Mouse (Mus musculus) T-helper 1 cell (primary cell): ENCODE results near the gene Inpp5f.

Source experiments
- in situ Hi-C: fragments of 300-600 bp; cut with MboI, MseI; formaldehyde crosslinking; loops from one replicate; pipeline ENCODE4 v1.15.1; 2025; ENCODE audit warnings: high pct_unique_total_duplicates

Gene Inpp5f

DNA sequence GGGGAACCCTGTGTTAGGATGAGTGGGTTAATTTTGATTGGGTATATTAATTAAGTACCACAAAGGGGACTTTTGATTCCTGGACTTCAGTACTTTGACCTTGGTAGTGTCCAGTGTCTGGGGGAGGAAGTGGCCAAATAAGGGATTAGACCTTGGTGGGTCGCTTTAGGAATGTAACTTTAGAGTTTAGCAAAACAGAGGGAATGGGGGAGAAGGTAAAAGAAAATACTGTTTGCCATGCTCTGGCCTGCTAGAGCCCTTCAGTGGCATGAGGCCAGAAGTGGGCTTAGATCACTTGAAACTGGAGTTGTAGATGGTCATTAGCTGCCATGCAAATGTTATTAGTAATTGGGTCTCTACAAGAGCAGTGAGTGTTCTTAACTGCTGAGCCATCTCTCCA lies 45.8 kb downstream of the Inpp5f start:
- in situ Hi-C loops, result no loop called here

DNA sequence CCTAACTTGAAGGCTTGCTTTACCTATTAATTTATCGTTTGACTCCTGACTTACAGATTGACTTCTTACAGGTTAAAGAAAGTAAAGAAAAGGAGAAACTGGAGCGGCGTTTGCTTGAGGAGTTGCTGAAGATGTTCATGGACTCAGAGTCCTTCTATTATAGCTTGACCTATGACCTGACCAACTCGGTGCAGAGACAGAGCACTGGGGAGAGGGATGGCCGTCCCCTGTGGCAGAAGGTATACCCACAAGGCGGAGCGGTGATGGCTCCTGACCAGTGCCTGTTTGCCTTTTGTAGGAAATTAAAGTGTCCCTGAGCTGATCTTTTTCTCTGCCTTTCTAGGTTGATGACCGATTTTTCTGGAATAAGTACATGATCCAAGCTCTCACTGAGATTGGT lies 52.8 kb downstream of the Inpp5f start:
- in situ Hi-C loops, result no loop called here

DNA sequence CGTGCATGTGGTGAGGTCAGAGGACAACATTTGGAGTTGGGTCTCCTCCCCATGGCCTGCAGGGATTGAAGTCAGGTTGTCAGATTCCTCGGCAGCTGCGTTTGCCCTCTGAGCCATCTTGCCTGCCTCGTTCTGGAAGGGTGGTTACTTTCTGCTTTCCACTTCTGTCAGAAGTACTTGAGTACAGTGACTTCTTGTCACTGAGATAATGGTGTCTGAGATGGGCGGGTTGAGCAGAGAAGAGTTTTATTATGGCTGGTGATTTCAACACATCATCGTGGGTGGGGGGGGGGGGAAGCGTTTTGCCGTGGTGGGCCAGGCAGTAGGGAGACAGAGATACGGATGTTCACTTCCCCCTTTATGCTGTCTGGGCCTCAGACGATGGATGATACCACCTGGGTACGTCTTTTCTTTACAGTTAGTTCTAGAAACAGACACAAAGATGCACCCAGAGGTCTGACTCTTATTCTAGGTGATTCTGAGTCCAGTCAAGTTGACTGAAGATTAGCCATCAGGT lies 53.8 kb downstream of the Inpp5f start:
- in situ Hi-C loops, result no loop called here

DNA sequence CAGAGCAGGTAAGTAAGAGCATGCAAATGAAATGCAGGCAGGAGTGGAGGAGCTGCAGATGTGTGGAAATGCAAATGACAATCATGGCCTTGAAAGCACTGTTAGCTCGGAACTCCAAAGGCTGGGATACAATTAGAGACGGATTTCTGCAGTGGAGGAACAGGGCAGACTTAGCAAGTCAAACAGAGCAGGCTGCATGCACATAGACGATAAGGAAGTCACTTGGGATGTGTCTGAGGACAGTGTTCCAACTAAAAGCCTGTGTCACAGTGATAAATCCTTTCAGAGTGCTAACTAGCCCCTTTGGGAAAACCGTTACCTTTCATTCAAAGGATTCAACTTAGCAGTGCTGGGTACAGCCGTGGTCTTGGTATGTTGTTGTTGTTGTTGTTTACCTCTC lies 56.7 kb downstream of the Inpp5f start:
- in situ Hi-C loops, result no loop called here

DNA sequence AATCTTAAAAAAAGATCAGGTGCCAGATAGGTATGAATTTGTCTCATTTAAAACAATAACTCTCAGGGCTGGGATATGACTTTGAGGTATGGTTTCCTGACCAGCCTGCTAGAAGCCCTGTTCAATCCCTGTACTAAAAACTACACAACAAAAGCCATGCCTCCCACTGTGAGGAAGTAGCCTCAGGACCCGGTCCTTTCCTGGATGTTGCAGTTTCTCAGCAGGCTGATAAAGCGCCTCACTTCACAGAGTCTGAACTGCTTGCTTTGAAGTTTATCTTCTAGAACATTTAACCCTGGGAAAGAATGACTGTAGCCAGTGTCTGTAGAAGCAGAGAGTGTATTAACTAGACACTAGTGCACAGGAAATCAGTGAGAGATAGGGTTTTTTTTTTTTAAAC lies 57.7 kb downstream of the Inpp5f start:
- in situ Hi-C loops, result no loop called here

DNA sequence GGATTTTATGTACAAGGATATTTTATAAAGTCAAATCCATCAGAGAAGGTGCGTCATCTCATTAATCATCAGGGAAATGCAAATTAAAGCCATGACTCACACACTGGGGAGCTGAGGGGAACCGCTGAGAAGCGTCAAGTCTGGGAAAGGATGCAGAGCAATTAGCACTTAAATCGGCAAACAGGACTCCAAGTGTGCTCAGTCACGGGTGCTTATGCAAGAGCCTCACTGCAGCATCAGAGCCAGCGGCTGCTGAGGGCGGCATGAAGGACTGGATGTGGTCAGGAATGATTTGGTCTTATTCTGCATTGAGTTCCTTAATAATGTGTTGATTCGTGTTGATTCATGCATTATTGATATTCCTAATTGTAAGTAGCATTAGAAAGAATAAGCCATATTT lies 60.8 kb downstream of the Inpp5f start:
- in situ Hi-C loops, result no loop called here

DNA sequence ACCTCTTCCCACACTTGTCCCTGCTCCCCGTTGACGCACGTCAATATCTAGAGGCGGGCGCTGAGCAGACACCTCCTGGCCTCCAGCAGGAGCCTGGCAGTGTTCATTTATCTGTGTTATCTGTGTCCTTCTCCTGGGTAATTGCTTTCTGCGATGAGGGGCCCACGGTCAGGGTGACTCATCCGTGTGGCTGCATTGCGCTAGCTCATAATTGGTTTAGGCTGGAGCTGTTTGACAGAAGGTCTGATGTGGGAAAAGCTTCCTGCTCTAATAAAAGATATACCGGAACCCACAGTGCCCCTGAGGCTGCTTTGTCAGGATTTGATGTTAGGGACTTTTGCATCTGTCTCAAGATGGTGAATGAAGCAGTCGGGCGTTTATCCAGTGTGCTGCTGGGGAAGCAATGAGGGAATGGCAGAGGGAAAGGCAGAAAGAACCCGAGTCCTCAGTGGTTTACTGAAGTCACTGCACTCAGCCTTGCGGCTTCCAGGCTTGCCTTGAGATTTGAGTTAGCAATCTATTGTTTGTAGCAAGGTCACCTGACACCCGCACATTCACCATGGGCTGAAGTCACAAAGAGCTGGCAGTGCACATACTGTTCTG lies 61.4 kb downstream of the Inpp5f start:
- in situ Hi-C loops, result no loop called here

DNA sequence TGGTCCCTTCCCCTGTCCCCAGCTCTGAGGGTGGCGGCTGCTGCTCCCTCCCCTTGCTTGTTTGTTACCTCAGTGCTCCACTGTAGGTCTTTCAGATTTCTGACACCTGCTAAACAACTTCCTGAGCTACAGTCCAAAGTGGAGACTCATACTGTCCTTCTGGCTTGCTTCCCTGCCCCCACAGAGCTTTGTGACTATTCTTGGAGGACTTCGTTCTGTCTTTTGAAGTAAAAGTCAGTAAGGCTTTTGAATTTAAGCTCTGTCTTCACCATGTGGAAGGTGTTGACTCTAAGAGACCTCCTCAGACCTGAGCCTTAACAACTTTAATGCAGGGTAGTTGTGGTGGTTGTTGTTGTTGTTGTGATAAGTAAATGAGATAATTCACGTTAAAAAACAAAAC lies 67.4 kb downstream of the Inpp5f start:
- in situ Hi-C loops, result loop anchor here (25.0 kb wide), 1 partner anchor 216 kb away; the partner anchor contains the start of gene Tial1

DNA sequence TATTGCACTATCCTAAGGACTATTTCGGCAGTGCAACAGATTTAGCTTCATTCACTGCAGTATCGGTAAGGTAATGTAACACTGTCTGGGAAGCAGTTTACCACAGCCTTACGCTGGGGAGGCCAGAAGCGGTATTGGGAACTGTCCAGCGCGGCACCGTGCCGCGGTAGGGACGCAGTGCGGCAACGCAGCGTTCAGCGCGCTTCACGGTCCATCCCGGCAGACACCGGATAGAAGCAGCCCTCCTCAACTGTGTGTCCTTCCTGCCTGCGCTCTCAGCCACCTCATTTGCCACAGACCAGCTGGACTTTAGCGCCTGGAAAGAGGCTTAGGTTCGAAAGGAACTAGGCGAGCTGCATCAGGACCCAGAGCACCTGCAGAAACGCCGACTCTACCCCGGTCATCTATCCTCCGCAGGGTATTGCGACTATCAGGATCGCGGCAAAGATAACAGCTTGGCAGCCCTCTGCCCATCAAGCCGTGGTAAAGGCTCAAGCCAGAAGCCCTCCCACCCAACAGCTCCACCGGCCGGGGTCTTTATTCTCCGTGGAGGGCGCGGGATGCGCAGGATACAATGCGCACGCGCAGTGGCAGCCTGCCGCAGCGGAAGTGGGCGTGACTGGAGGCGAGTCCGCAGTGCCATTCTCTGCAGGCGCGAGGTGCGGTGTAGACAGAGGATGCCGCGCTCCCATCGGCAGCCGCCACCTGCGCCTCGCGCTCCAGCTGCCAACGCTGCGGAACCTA lies 76.9 kb downstream of the Inpp5f start:
- in situ Hi-C loops, result loop anchor here (5.0 to 25.0 kb wide), 2 partner anchors 226 to 306 kb away; partner anchors contain the start of gene Tial1

DNA sequence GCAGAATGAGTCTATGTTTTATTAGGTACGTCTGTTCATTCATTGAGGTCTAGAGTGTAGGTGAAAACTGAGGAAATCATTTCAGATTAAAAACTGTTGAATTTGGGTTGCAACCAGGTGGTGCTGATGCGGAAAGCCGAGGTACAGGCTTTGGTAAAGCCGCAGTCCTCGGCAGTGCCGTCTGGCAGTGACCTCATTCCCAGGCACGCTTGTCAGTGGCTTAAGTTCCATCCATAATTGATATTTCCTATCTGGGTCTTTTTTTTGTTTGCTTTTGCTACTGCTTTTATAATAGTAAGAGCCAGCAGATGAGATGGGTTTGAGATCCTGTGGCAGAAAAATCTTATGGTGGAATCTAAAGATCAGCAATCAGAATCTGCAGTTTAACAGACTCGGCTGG lies 78.2 kb downstream of the Inpp5f start:
- in situ Hi-C loops, result loop anchor here (5.0 to 25.0 kb wide), 2 partner anchors 227 to 307 kb away; partner anchors contain the start of gene Tial1

DNA sequence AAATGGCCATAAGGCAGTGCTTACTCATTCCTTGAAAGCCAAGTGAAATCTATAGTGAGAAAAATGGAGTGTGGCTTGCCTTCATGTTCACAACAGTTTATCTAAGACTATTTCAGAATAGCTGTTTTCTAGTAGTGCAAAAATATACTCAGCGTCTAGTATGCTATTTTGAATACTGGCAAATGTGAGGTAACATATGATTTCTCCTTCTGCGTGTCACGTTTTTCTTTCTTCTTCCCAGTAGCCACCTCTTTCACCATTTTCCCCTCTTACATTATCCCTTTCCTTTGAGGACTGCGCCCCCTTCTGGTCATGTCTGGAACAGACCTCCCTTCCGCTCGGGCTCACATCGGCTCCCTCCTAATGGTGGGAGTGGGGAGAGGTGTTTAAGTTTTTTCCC lies 78.9 kb downstream of the Inpp5f start:
- in situ Hi-C loops, result loop anchor here (25.0 kb wide), 1 partner anchor 228 kb away; the partner anchor contains the start of gene Tial1

DNA sequence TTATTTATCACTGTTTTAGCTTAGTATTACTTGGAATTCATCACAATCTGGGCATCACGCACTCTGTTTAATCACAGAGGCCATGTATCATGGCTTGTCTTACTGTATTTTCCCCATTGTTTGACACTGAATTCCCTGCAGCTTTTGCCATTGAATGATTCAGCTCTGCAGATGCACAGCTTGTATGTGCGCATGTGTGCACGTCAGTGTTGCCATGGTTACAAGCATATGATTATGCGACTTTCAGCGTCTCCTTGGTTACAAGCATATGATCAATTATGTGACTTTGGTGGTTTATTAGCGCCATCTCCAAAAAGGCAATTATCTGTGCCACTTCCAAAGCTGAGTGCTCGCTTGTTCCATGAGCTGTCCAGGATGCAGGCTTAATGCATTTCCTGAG lies 79.7 kb downstream of the Inpp5f start:
- in situ Hi-C loops, result loop anchor here (25.0 kb wide), 1 partner anchor 228 kb away; the partner anchor contains the start of gene Tial1

DNA sequence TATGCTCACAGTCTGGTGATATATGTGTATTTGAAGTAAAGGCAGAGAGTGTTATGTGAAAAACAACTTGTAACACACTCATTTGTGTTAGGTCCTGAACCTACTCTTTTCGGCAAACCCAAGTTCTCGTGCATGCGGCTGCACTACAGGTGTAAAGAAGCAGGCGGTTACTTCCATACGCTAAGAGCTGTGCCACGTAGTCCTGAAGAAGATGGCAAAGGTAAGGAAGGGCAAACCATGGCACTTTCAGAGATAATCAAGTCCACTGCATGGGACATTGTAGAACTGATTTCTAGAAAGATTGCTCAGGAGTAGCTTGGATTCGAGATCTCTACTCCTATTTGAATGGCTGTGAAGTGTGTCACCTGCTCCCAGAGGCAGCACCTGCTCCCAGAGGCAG lies 81.0 kb downstream of the Inpp5f start:
- in situ Hi-C loops, result loop anchor here (25.0 kb wide), 1 partner anchor 230 kb away; the partner anchor contains the start of gene Tial1

DNA sequence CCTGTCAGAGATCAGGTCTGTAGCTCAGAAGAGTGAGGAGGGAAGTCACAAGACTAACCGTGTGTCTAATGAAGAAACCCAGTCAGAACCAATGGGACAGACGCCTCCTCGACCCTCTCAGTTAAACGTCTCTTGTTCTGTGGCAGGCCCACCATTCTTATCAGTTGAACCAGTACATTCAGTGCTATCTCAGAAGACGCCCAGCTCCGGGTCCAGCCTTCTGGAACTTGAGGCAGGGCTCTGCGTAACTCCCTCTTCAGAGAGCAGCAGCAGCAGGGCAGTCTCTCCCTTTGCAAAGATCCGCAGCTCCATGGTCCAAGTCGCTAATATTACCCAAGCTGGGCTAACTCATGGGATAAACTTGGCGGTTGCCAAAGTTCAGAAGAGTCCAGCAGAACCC lies 83.7 kb downstream of the Inpp5f start:
- in situ Hi-C loops, result loop anchor here (25.0 kb wide), 1 partner anchor 233 kb away; the partner anchor contains the start of gene Tial1

DNA sequence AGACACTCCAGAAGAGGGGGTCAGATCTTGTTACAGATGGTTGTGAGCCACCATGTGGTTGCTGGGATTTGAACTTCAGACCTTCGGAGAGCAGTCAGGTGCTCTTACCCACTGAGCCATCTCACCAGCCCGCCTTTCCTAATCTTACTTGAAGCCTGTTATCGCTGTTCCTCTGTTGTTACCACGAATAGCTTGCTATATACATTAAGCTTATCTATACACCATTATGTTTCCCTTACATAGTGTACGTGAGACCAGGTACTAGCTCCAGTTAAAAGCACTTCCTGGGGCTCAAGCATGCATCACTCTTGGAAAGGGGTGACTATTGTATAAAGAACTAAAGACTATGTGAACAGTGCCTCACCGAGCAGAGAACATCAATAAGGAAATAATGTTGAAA lies 88.8 kb downstream of the Inpp5f start:
- in situ Hi-C loops, result loop anchor here (10.0 to 25.0 kb wide), 2 partner anchors 238 to 335 kb away; partner anchors contain the start of gene Tial1

DNA sequence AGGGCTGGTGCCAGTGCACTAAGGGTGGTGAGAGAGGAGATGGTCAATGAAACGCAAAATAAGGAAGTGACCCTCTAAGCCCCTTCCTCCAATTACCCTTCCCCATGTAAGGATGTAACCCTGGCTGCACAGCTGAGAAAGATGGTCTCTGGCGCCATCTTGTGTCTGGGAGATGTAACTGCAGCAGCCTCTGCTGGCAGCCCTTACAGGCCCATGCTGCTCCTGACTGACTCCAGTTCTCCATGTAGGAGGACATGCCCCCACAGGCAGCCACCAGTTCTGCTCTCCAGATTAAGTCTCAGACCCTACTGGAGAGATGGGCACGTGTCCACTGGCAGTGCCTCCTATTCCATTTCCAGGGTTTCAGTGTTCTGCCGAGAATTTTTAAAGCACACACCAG lies 94.6 kb downstream of the Inpp5f start:
- in situ Hi-C loops, result loop anchor here (10.0 kb wide), 1 partner anchor 341 kb away; no protein-coding TSS in a partner anchor

DNA sequence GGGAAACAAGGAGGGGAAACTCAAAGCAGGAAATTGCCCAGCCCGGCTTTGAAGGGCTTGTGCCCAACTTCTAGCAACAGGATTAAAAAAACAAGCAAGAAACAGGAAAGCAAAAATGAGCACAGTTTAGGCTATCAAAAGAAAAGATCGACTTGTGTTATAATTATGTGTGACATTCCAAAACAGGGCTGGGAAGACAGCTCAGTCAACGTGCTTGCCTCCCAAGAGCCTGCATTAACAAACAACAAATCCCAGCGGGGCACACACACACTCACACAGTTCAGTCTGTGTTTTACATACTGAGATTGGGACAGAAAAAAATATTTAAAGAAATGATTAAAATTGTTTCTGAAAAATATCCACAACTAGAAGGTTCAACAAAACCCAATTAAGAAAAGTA lies 106.9 kb downstream of the Inpp5f start:
- in situ Hi-C loops, result no loop called here

DNA sequence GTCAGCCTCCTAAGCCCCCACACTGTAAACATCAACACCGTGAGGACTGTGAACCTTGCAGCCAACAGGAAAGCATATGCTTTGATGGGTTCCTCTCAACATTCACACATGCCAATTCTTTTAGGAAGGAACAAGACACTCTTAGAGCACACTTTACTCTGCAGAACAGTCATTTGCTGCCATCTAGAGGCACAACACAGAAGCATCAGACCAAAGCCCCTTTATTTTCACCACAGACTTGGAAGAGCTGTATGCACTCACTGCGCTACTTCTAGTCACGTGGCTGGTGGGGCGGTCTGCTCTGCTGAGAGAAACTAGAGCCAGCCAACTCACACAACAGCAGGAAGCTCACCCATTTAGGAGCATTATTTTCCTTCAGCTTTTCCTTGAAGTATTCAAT lies 113.6 kb downstream of the Inpp5f start:
- in situ Hi-C loops, result no loop called here

DNA sequence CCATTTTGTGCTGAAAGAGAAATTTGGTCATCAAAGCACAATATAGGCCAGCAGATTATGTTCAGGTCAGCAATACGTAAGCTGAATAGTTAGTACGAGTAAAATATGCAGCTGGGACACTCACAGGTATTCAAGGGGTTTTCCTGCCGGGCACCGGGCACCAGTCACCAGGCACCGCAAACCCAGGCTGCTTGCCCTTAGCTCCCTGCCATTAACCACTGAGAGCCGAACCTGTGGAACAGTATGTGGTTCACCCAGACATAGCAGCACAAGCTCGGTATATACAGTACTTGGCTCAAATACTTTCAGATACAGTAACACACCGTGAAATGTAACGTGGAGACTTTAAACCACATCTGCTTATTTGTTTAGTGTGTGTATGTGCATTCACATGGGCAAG lies 114.1 kb downstream of the Inpp5f start:
- in situ Hi-C loops, result no loop called here

DNA sequence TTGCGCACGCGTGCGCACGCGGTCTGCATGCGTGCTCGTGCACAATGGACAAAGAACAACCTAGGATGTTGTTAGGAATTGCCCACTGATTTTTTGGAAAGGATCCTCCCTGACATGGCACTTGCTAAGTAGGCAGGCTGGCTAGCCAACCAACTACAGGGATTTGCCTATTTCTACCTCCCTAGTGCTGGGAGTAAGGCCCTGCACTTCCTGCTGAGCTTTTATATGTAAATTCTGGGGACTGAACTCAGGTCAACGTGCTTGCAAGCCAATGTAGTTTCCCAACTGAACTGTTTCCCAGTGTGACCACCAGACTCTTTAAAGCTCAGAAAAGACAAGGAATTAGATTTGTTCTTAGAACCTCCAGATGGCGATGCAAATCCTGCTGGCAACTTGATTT lies 115.9 kb downstream of the Inpp5f start:
- in situ Hi-C loops, result no loop called here

DNA sequence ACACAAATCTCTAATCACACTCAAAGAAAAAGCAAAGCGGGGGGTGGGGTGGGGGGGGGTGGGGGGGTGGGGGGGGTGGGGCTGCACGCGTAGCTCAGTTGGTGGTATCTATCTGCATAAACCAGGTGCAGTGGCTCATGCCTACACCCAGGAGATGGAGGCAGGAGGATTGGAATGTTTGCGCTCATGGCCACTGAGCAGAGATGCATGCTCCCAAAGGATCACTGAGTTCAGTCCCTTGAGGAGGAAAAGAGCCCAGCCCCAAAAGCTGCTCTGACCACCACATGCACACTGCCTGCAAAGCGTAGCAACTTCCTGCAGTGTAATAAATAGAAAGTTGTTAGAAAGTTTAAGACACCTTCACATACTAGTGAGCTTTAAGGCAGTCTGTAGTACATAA lies 116.6 kb downstream of the Inpp5f start:
- in situ Hi-C loops, result no loop called here

DNA sequence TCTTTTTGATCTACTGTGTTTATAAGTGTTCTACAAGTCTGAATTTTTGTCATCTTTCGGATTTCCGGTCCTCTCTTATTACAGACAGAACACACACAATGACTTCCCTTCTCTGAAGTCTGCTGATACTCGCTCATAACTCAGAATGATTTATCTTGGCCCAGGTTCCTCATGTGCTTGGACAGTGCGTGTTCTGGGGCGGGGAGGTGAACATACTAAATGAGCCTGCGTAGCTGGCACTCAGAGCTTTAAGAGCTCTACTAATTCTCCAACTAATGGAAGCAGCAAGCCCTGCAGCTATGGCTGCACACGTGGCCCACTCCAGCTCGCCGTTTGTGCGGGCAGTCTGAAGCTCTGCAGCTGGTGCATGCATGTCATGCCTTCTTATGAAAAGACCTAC lies 117.6 kb downstream of the Inpp5f start:
- in situ Hi-C loops, result no loop called here

DNA sequence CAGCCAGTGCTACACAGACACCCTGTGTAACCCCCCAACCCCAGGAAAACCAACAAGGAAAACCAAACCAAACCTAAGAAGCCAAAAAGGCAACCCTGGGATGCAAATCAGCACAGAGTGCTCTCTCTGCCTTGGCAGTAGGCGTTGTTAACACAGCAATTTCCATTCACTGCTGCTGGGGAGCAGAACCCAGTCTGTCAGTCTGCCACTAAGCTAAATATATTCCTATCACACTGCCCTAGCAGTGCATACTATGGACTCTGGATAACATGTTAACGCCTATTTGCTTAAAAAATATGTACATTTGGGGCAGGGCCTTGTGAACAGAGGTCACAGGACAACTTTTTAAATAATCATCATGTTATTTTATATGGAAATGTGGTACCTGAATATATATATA lies 120.5 kb downstream of the Inpp5f start:
- in situ Hi-C loops, result no loop called here
